Comparison of ENCODE assay signal across 18 mouse cellular contexts in genomic region chr3:121693001-121693730, GRCm38 (mm10). TPM values are rescaled to one million over a fixed set of nuclear protein-coding genes. Genes with fewer than 3 reads are reported as not detected.
A peak's percentile ranks its signal among the peaks of the same experiment; 100 is the strongest.
DNase-seq lines count a peak whose midpoint lies in the region; ATAC-seq and TF ChIP-seq lines count a peak whose summit lies in the region.
"Had no signal": no experiment of that assay in that cellular context is flagged by ENCODE, and none has a peak within 500 bp of the region (broad histone marks: within the 10 kb centered on the region; RNA-seq: fewer than 3 reads in every experiment).

No protein-coding gene starts in this region.

- 71% methylated on average over 13 of the region's 13 CpGs for WGBS in intestine, embryonic 16.5 days
- WGBS in intestine, embryonic 15.5 days = 69% methylated on average over 13 of the region's 13 CpGs
- WGBS in bone marrow, adult 2 months = 15% methylated on average over 13 of the region's 13 CpGs

- DNase-seq in ES-CJ7 (ENCODE audit: low read depth, low spot score) = peak; percentile 19
- no peak for DNase-seq in frontal cortex, postnatal 14 days (ENCODE audit: low spot score in 2 of 2)
- DNase-seq in kidney, adult 11 months = no peak
- DNase-seq: cerebellum, postnatal 25 days; gastrocnemius, postnatal 25 days; lung, postnatal 14 days; thymus, postnatal 36 days had no signal

- no peaks in the 10 kb centered on the region for H3K4me1 ChIP-seq in intestine, embryonic 16.5 days (ENCODE audit: control insufficient read depth, insufficient read depth, low read length)
- H3K4me1 ChIP-seq in intestine, embryonic 15.5 days (replicated peaks) = no peaks in the 10 kb centered on the region
- H3K4me1 ChIP-seq in bone marrow, adult 2 months (ENCODE audit: control insufficient read depth, insufficient read depth, low read length) = peaks cover 9% of the 10 kb centered on the region; the same call in 1 of the 2 replicates
- peaks cover 7% of the 10 kb centered on the region for H3K4me1 ChIP-seq in megakaryocyte, embryonic 14.5 days
- H3K4me1 ChIP-seq: limb, embryonic 13.5 days had no signal

- TF ChIP-seq CTCF in bone marrow, adult 2 months (IDR thresholded peaks at IDR 0.05; ENCODE audit: control insufficient read depth, insufficient read depth, low read length) = no peak

- no peaks in the 10 kb centered on the region for H3K27me3 ChIP-seq in intestine, embryonic 16.5 days (replicated peaks; ENCODE audit: control insufficient read depth, insufficient read depth, low read length)
- 0 out of 2 replicates have a peak, but pooled peaks cover 2% of the 10 kb centered on the region for H3K27me3 ChIP-seq in intestine, embryonic 15.5 days (replicated peaks)
- peaks cover 26% of the 10 kb centered on the region for H3K27me3 ChIP-seq in megakaryocyte, embryonic 14.5 days (replicated peaks)

- H3K9ac ChIP-seq in intestine, embryonic 16.5 days (ENCODE audit: low read depth, low read length) = no peak overlapping the region
- H3K9ac ChIP-seq in intestine, embryonic 15.5 days = no peak overlapping the region
- H3K9ac ChIP-seq: hindbrain, embryonic 14.5 days; limb, embryonic 13.5 days had no signal

- no peak overlapping the region for H3K27ac ChIP-seq in intestine, embryonic 16.5 days (ENCODE audit: low read length)
- H3K27ac ChIP-seq in intestine, embryonic 15.5 days = no peak overlapping the region
- peak overlapping the region; percentile 66 for H3K27ac ChIP-seq in bone marrow, adult 2 months (ENCODE audit: control insufficient read depth, insufficient read depth, low read depth, low read length, poor library complexity)
- H3K27ac ChIP-seq: hindbrain, embryonic 14.5 days; kidney, postnatal 0 days; limb, embryonic 13.5 days had no signal

- H3K36me3 ChIP-seq in intestine, embryonic 16.5 days (ENCODE audit: control insufficient read depth, insufficient read depth, low read length) = no peaks in the 10 kb centered on the region
- no peaks in the 10 kb centered on the region for H3K36me3 ChIP-seq in intestine, embryonic 15.5 days
- H3K36me3 ChIP-seq in megakaryocyte, embryonic 14.5 days (replicated peaks; ENCODE audit: low read length) = no peaks in the 10 kb centered on the region
- H3K36me3 ChIP-seq: limb, embryonic 13.5 days had no signal

- no peak overlapping the region for H3K4me2 ChIP-seq in intestine, embryonic 16.5 days (ENCODE audit: low read depth, low read length)
- H3K4me2 ChIP-seq in intestine, embryonic 15.5 days (replicated peaks) = no peak overlapping the region
- H3K4me2 ChIP-seq: hindbrain, embryonic 14.5 days; limb, embryonic 13.5 days had no signal

- H3K9me3 ChIP-seq in intestine, embryonic 16.5 days (ENCODE audit: control insufficient read depth, low read length) = no peaks in the 10 kb centered on the region
- no peaks in the 10 kb centered on the region for H3K9me3 ChIP-seq in intestine, embryonic 15.5 days
- H3K9me3 ChIP-seq in megakaryocyte, embryonic 14.5 days = no peaks in the 10 kb centered on the region
- H3K9me3 ChIP-seq: limb, embryonic 13.5 days had no signal

- TF ChIP-seq POLR2A in bone marrow, adult 2 months (IDR thresholded peaks at IDR 0.05; ENCODE audit: borderline replicate concordance, control insufficient read depth, low read depth, low read length) = no peak

- peak; percentile 40; the same call in 1 of the 2 replicates for ATAC-seq in intestine, embryonic 16.5 days
- no peak for ATAC-seq in intestine, embryonic 15.5 days
- ATAC-seq: forebrain, embryonic 14.5 days had no signal

- H3K4me3 ChIP-seq in intestine, embryonic 16.5 days (ENCODE audit: low read length) = no peak overlapping the region
- no peak overlapping the region for H3K4me3 ChIP-seq in intestine, embryonic 15.5 days (replicated peaks)
- H3K4me3 ChIP-seq in bone marrow, adult 2 months (replicated peaks; ENCODE audit: control insufficient read depth, low read depth, low read length) = peak overlapping the region; percentile 42
- H3K4me3 ChIP-seq in megakaryocyte, embryonic 14.5 days (replicated peaks) = peak overlapping the region; percentile 40
- H3K4me3 ChIP-seq: limb, embryonic 13.5 days had no signal

RNA-seq across cellular contexts. Expression of gene 4930432M17Rik, which starts 22.6 kb away (rescaled TPM):
- polyA plus RNA-seq in intestine, embryonic 16.5 days (2015; fragmentation: Nextera tagmentation; extraction: Ambion mirVana) = not detected in 2 replicates
- not detected in 2 replicates for polyA plus RNA-seq in intestine, embryonic 15.5 days (2015; fragmentation: Nextera tagmentation; extraction: Ambion mirVana)
- not detected in 2 replicates for polyA plus RNA-seq in bone marrow, adult 2 months (2011; ENCODE audit: insufficient read depth, insufficient read length, low replicate concordance, missing spikeins)
- polyA plus RNA-seq in megakaryocyte, embryonic 14.5 days (2012; ENCODE audit: insufficient read depth, low replicate concordance) = not detected in 2 replicates
- polyA plus RNA-seq: embryonic facial prominence, embryonic 14.5 days; forebrain, embryonic 14.5 days; heart, embryonic 16.5 days; hindbrain, embryonic 14.5 days; kidney, postnatal 0 days; limb, embryonic 13.5 days; stomach, embryonic 14.5 days had no signal

RNA-seq across cellular contexts. Expression of gene F3, which starts 30.2 kb away (rescaled TPM):
- 24.7 and 28.6 TPM in 2 replicates for polyA plus RNA-seq in intestine, embryonic 16.5 days (2015; fragmentation: Nextera tagmentation; extraction: Ambion mirVana)
- polyA plus RNA-seq in intestine, embryonic 15.5 days (2015; fragmentation: Nextera tagmentation; extraction: Ambion mirVana) = 23.3 and 27.5 TPM in 2 replicates
- 3.6 TPM in 1 of 2 replicates, not detected in the other for polyA plus RNA-seq in bone marrow, adult 2 months (2011; ENCODE audit: insufficient read depth, insufficient read length, low replicate concordance, missing spikeins)
- polyA plus RNA-seq in megakaryocyte, embryonic 14.5 days (2012; ENCODE audit: insufficient read depth, low replicate concordance) = not detected in 2 replicates

Comparison
In these comparisons a context has a peak if more than half of its experiments do, and no peak if none do; other contexts are left out.
1. H3K4me3 ChIP-seq: peak in bone marrow, adult 2 months (single experiment) and megakaryocyte, embryonic 14.5 days (single experiment); none in intestine, embryonic 16.5 days (single experiment) and intestine, embryonic 15.5 days (single experiment).